Mouse (Mus musculus): ENCODE measurements around the gene Tspan4. TPM values are rescaled to one million over a fixed set of nuclear protein-coding genes. Genes with fewer than 3 reads are reported as not detected.

Gene Tspan4
- 14.6 and 15.5 TPM in 2 replicates for polyA plus RNA-seq (2012; rRNA removed)

GRCm38 (mm10) chr7:141475011-141475804 lies at the start of gene Tspan4, which contains the start of gene Polr2l:
Tspan4 (plus strand) TSS chr7:141475240.
Polr2l (minus strand) TSS chr7:141475132.
- H3K4me1 ChIP-seq (ENCODE audit: control insufficient read depth, insufficient read depth, low read length), result peaks cover 23% of the 10 kb centered on the region
- TF ChIP-seq CTCF (IDR thresholded peaks at IDR 0.05; ENCODE audit: control insufficient read depth, insufficient read depth, insufficient replicate concordance, low read depth, low read length), result no peak
- TF ChIP-seq POLR2A (IDR thresholded peaks at IDR 0.05; ENCODE audit: control insufficient read depth, low read depth, low read length), result peak; percentile 73

GRCm38 (mm10) chr7:141426948-141427730 lies 47.9 kb upstream of the Tspan4 start:
- no peaks in the 10 kb centered on the region for H3K36me3 ChIP-seq (ENCODE audit: control insufficient read depth, insufficient read depth, low read length)
- H3K4me3 ChIP-seq (ENCODE audit: control insufficient read depth, low read depth, low read length), result no peak overlapping the region
- no peak overlapping the region for H3K27ac ChIP-seq (ENCODE audit: control insufficient read depth, insufficient read depth, low read depth, low read length)
- no peak for TF ChIP-seq POLR2A (IDR thresholded peaks at IDR 0.05; ENCODE audit: control insufficient read depth, low read depth, low read length)
- TF ChIP-seq CTCF (IDR thresholded peaks at IDR 0.05; ENCODE audit: control insufficient read depth, insufficient read depth, insufficient replicate concordance, low read depth, low read length), result no peak
- H3K27me3 ChIP-seq (ENCODE audit: control insufficient read depth, insufficient read depth, low read length), result no peaks in the 10 kb centered on the region
- H3K4me1 ChIP-seq (ENCODE audit: control insufficient read depth, insufficient read depth, low read length), result peaks cover 6% of the 10 kb centered on the region

More at GRCm38 (mm10) chr7:141475011-141475804, at the start of gene Tspan4, which contains the start of gene Polr2l:
- H3K4me3 ChIP-seq (ENCODE audit: control insufficient read depth, low read depth, low read length), result peak within 1 kb of the TSS; percentile 92
- H3K27ac ChIP-seq (ENCODE audit: control insufficient read depth, insufficient read depth, low read depth, low read length), result peak within 1 kb of the TSS; percentile 86
- no peaks in the 10 kb centered on the region for H3K27me3 ChIP-seq (ENCODE audit: control insufficient read depth, insufficient read depth, low read length)
- no peaks in the 10 kb centered on the region; the same call in 1 of the 2 replicates for H3K36me3 ChIP-seq (ENCODE audit: control insufficient read depth, insufficient read depth, low read length)

- H3K4me1 ChIP-seq (ENCODE audit: control insufficient read depth, insufficient read depth, low read length), result peaks cover 6% of the 10 kb centered on the region
- TF ChIP-seq CTCF (IDR thresholded peaks at IDR 0.05; ENCODE audit: control insufficient read depth, insufficient read depth, insufficient replicate concordance, low read depth, low read length), result no peak
- no peak for TF ChIP-seq POLR2A (IDR thresholded peaks at IDR 0.05; ENCODE audit: control insufficient read depth, low read depth, low read length)
- no peak overlapping the region for H3K4me3 ChIP-seq (ENCODE audit: control insufficient read depth, low read depth, low read length)
- H3K27ac ChIP-seq (ENCODE audit: control insufficient read depth, insufficient read depth, low read depth, low read length), result no peak overlapping the region
- H3K36me3 ChIP-seq (ENCODE audit: control insufficient read depth, insufficient read depth, low read length), result no peaks in the 10 kb centered on the region
- H3K27me3 ChIP-seq (ENCODE audit: control insufficient read depth, insufficient read depth, low read length), result no peaks in the 10 kb centered on the region
These were observed 46.3 kb upstream of the Tspan4 start for GRCm38 (mm10) chr7:141428701-141429100.

- H3K36me3 ChIP-seq (ENCODE audit: control insufficient read depth, insufficient read depth, low read length), result no peaks in the 10 kb centered on the region
- H3K4me3 ChIP-seq (ENCODE audit: control insufficient read depth, low read depth, low read length), result no peak within 1 kb of the TSS
- TF ChIP-seq POLR2A (IDR thresholded peaks at IDR 0.05; ENCODE audit: control insufficient read depth, low read depth, low read length) (no peak), CTCF (IDR thresholded peaks at IDR 0.05; ENCODE audit: control insufficient read depth, insufficient read depth, insufficient replicate concordance, low read depth, low read length) (no peak)
- peaks cover 6% of the 10 kb centered on the region for H3K4me1 ChIP-seq (ENCODE audit: control insufficient read depth, insufficient read depth, low read length)
- H3K27ac ChIP-seq (ENCODE audit: control insufficient read depth, insufficient read depth, low read depth, low read length), result no peak within 1 kb of the TSS
- H3K27me3 ChIP-seq (ENCODE audit: control insufficient read depth, insufficient read depth, low read length), result no peaks in the 10 kb centered on the region
These were observed 45.7 kb upstream of the Tspan4 start, which contains the start of gene Cend1 for GRCm38 (mm10) chr7:141429310-141429709. Cend1 (minus strand) TSS chr7:141429491.

GRCm38 (mm10) chr7:141429840-141430584 lies 45.0 kb upstream of the Tspan4 start:
- no peaks in the 10 kb centered on the region for H3K27me3 ChIP-seq (ENCODE audit: control insufficient read depth, insufficient read depth, low read length)
- no peaks in the 10 kb centered on the region for H3K36me3 ChIP-seq (ENCODE audit: control insufficient read depth, insufficient read depth, low read length)
- H3K27ac ChIP-seq (ENCODE audit: control insufficient read depth, insufficient read depth, low read depth, low read length), result no peak overlapping the region
- peaks cover 6% of the 10 kb centered on the region for H3K4me1 ChIP-seq (ENCODE audit: control insufficient read depth, insufficient read depth, low read length)
- H3K4me3 ChIP-seq (ENCODE audit: control insufficient read depth, low read depth, low read length), result no peak overlapping the region
- TF ChIP-seq CTCF (IDR thresholded peaks at IDR 0.05; ENCODE audit: control insufficient read depth, insufficient read depth, insufficient replicate concordance, low read depth, low read length) (no peak), POLR2A (IDR thresholded peaks at IDR 0.05; ENCODE audit: control insufficient read depth, low read depth, low read length) (no peak)

GRCm38 (mm10) chr7:141430585-141431240 lies 44.3 kb upstream of the Tspan4 start:
- no peaks in the 10 kb centered on the region for H3K27me3 ChIP-seq (ENCODE audit: control insufficient read depth, insufficient read depth, low read length)
- H3K27ac ChIP-seq (ENCODE audit: control insufficient read depth, insufficient read depth, low read depth, low read length), result no peak overlapping the region
- H3K4me3 ChIP-seq (ENCODE audit: control insufficient read depth, low read depth, low read length), result no peak overlapping the region
- H3K36me3 ChIP-seq (ENCODE audit: control insufficient read depth, insufficient read depth, low read length), result no peaks in the 10 kb centered on the region
- H3K4me1 ChIP-seq (ENCODE audit: control insufficient read depth, insufficient read depth, low read length), result peaks cover 6% of the 10 kb centered on the region
- TF ChIP-seq POLR2A (IDR thresholded peaks at IDR 0.05; ENCODE audit: control insufficient read depth, low read depth, low read length) (no peak), CTCF (IDR thresholded peaks at IDR 0.05; ENCODE audit: control insufficient read depth, insufficient read depth, insufficient replicate concordance, low read depth, low read length) (no peak)

Data from testis, adult 2 months (tissue).